Mouse (Mus musculus): Measurements from ENCODE around the gene Sstr3. TPM values are rescaled to one million over a fixed set of nuclear protein-coding genes. Genes with fewer than 3 reads are reported as not detected.

The Sstr3 gene
- polyA plus RNA-seq, 1 experiment from 2014 or later, result not detected

DNA sequence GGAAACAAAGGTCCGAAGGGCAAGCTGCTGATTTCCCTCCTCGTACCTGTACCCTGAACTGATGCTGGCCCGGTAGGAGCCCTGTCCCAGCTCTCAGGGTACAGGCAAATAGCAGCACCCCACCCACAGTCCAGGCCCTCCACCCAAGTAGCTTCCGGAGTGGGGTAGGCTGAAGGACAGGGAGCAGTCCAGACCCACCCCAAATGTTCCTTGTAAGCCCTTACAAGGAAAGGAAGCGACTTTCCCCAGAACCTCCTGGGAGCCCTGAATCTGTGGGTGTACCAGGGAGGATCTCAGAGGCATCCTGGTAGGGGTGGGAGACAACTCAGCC, 27.8 kb upstream of the Sstr3 start:
- peaks cover 35% of the 10 kb centered on the region for H3K36me3 ChIP-seq (ENCODE audit: inconsistent target)
- peaks cover 57% of the 10 kb centered on the region for H3K79me2 ChIP-seq (ENCODE audit: inconsistent target)
- peak overlapping the region; percentile 93 for H3K27ac ChIP-seq
- WGBS (ENCODE audit: missing documents), result 0% methylated on average over 5 of the region's 5 CpGs
- peak overlapping the region; percentile 98 for H3K4me3 ChIP-seq (ENCODE audit: inconsistent target)

DNA sequence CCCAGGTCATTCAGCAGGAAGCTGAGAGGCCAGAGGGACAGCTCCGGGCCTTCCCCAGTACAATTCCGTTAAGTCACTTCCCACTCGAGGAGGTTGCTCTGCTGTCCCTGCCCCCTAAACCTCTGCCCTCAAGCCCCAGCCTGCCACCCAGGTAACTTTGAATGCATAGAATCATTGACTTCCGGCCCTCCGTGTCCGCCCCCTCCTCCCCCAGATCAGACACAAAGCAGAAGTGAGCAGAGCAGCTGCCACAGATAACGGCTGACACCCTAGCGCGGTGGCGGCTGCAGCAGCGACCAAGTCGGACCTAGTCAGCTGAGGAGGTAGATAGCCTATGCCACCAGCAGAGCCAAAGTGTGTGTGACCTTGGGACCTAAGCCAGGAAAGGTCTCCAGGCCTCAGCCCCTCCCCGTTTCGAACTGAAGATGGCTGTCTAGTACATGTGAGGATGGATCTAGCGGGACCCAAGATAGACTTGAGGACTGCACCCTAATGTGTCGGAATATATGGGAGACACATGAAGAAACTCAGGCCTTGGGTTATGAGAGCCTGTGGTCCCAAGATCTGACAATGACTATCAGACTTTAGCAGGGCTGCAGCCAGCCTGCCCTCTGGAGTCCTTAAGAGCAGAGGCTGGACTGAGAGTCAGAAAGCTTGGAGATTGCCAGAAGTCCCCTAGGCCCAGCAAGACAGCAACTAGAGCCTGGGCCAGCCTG, 27.2 kb upstream of the Sstr3 start:
- peaks cover 40% of the 10 kb centered on the region for H3K36me3 ChIP-seq (ENCODE audit: inconsistent target)
- 0% methylated on average over 15 of the region's 16 CpGs for WGBS (ENCODE audit: missing documents)
- peak overlapping the region; percentile 93 for H3K27ac ChIP-seq
- H3K79me2 ChIP-seq (ENCODE audit: inconsistent target), result peaks cover 59% of the 10 kb centered on the region
- H3K4me3 ChIP-seq (ENCODE audit: inconsistent target), result peak overlapping the region; percentile 98

DNA sequence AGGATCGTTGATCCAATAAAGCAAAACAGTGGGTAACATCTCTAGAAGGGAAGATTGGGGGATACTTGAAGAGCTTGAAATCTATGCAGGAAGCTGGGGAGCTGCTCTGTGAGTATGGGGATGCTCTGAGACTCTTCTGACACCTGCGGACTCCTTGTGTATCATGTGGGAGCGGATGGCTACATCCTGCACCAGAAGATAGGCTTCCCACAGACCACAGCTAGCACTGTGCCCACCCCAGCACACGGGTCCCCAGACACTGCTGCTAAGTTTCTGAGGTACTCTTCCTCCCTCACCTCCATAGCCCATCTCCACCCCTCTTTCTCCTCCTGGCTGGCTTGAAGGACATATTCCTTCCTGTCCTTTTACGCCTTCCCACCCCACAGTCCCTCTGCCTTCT, 25.7 kb upstream of the Sstr3 start:
- no peak overlapping the region for H3K4me3 ChIP-seq (ENCODE audit: inconsistent target)
- H3K27ac ChIP-seq, result no peak overlapping the region

DNA sequence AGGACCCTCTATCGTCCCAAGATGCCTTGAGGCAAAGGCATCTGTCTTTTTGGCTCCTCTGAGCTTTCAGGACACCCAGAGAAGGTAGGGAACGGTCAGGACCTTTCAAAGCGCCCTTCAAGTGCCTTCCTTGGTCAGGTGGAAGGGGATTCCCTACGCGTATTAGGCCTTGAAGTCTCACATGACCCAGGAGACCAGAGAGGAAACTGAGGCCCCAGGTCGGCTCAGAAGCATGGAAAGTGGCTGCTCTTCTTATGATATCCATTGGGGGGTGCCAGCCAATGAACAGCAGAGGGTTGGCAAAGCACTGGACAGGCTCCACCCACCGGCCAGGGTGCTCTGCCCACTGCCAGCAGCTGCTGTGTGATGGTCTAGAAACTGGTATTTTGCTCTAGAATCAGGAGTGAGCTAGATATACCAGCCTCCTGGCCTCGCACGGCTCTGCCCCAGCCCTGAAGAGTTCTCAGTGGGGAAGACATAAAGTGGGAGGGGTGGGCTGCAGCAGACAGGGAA, 23.2 kb upstream of the Sstr3 start:
- H3K36me3 ChIP-seq (ENCODE audit: inconsistent target), result peaks cover 72% of the 10 kb centered on the region

More for the DNA sequence above, 25.7 kb upstream of the Sstr3 start:
- peaks cover 55% of the 10 kb centered on the region for H3K36me3 ChIP-seq (ENCODE audit: inconsistent target)
- H3K79me2 ChIP-seq (ENCODE audit: inconsistent target), result peaks cover 63% of the 10 kb centered on the region
- 96% methylated on average over 5 of the region's 5 CpGs for WGBS (ENCODE audit: missing documents)

DNA sequence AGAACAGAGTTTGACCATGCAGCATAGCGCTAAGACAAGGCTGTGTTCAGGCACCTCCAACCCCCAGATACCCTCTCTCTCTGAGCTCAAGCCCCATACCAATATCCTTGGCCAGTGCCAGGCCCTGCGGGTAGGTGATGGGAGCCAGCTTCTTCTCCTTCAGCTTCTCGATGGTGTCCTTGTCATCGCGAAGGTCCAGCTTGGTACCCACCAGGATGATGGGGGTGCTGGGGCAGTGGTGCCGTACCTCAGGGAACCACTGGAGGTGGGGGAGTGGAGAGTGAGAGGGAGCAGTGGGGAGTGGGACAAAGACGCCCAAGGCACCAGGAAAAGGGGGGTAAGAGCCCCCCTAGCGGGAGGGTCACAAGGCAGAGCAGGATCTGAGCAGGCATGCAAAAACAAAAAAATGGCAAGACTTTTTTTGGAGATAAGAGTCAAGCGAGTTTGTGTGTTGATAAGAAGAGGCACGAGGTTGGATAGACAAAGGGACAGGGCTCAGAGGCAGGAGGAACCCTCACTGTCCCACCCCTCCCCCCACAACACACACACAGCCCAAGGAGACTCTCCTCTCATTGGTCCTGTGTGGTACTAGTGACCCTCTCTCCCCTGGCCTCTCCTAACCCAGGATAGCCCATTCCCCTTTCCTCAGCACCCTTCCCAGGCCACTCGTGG, 20.4 kb upstream of the Sstr3 start:
- no peak overlapping the region for H3K4me3 ChIP-seq (ENCODE audit: inconsistent target)
- peaks cover 82% of the 10 kb centered on the region for H3K36me3 ChIP-seq (ENCODE audit: inconsistent target)
- no peak overlapping the region for H3K27ac ChIP-seq
- 80% methylated on average over 11 of the region's 11 CpGs for WGBS (ENCODE audit: missing documents)
- H3K79me2 ChIP-seq (ENCODE audit: inconsistent target), result peaks cover 32% of the 10 kb centered on the region

More for the DNA sequence above, 23.2 kb upstream of the Sstr3 start:
- H3K4me3 ChIP-seq (ENCODE audit: inconsistent target), result no peak overlapping the region
- peaks cover 60% of the 10 kb centered on the region for H3K79me2 ChIP-seq (ENCODE audit: inconsistent target)
- no peak overlapping the region for H3K27ac ChIP-seq
- 84% methylated on average over 9 of the region's 9 CpGs for WGBS (ENCODE audit: missing documents)

DNA sequence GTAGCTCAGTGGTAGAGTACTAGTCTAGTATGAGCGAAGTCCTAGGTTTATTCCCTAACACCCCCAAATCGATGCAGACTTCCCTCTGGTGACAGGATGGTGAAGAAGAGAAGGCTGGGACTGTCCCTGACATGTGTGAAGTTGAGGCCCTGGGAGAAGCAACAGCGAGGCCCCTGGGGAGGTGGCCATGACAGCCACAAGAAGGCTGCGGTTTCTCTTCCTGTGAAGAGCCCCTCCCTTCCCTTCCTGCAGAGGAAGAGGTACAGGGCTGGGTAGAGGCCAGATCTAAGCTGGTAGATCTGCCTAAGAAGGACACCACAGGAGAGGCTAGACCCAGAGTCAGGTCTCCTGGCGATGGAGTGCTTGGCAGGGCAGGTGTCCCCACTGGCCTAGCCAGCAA, 19.5 kb upstream of the Sstr3 start:
- no peak overlapping the region for H3K4me3 ChIP-seq (ENCODE audit: inconsistent target)
- H3K79me2 ChIP-seq (ENCODE audit: inconsistent target), result peaks cover 23% of the 10 kb centered on the region; the same call in 1 of the 2 replicates
- 14% methylated on average over 5 of the region's 5 CpGs for WGBS (ENCODE audit: missing documents)
- peak overlapping the region; percentile 13; the same call in 1 of the 2 replicates for H3K27ac ChIP-seq
- peaks cover 72% of the 10 kb centered on the region for H3K36me3 ChIP-seq (ENCODE audit: inconsistent target)

DNA sequence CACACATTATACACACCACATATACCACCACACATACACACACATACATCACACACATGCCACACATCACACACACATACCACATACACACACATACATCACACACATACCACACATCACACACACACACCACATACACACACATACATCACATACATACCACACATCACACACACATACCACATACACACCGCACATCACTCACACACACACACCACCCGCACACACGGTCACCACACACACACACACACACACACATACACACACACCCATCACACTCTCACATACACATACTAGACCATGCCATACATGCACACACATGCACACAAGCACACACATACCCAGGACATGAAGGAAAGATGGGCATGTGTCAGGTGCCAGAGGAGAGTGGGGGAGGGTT, 18.9 kb upstream of the Sstr3 start:
- peaks cover 66% of the 10 kb centered on the region for H3K36me3 ChIP-seq (ENCODE audit: inconsistent target)
- no peak overlapping the region for H3K4me3 ChIP-seq (ENCODE audit: inconsistent target)
- WGBS (ENCODE audit: missing documents), result 87% methylated on average over 3 of the region's 3 CpGs
- H3K27ac ChIP-seq, result no peak overlapping the region
- peaks cover 17% of the 10 kb centered on the region; the same call in 1 of the 2 replicates for H3K79me2 ChIP-seq (ENCODE audit: inconsistent target)

DNA sequence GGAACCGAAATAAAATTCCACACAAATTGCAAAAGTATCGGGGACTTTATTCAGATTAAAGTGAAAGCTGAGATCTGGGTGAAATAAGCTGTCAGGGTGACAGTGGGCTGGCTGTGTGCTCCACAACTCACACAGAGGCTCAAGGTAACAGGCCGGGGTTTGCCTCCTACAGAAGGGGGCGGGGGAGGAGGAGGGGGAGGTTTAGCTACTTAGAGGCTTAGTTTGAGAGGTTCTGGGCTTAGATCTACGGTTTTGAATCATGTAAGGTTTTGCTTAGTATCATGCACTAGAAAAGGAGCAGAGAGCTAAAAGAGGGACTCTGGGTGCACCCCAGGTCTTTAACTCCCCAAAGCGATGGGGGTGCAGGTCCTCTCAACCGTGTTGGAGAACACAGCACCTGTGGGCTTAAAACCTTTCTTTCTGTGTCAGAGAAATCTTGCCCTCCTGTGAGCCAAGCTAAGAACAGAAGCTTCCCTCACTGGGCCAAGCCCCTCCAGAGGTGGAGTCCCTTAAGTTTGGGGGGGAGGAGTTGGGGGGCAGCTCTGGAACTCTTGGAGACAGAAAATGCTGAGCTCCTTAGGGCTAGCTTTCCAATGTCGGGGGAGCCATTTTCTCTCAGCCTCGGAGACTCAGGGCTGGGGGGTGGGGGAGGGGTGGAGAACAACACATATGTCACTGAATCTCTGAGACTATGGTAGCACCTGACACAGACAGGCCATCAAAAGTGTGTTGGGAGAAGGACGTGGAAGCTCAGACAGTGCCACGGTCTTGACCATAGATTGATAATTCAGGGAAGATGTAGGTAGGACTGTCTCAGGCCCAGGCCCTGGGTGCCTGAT, 14.9 kb upstream of the Sstr3 start:
- 52% methylated on average over 11 of the region's 11 CpGs for WGBS (ENCODE audit: missing documents)
- H3K36me3 ChIP-seq (ENCODE audit: inconsistent target), result peaks cover 26% of the 10 kb centered on the region
- H3K27ac ChIP-seq, result no peak overlapping the region
- no peak overlapping the region for H3K4me3 ChIP-seq (ENCODE audit: inconsistent target)
- no peaks in the 10 kb centered on the region for H3K79me2 ChIP-seq (ENCODE audit: inconsistent target)

DNA sequence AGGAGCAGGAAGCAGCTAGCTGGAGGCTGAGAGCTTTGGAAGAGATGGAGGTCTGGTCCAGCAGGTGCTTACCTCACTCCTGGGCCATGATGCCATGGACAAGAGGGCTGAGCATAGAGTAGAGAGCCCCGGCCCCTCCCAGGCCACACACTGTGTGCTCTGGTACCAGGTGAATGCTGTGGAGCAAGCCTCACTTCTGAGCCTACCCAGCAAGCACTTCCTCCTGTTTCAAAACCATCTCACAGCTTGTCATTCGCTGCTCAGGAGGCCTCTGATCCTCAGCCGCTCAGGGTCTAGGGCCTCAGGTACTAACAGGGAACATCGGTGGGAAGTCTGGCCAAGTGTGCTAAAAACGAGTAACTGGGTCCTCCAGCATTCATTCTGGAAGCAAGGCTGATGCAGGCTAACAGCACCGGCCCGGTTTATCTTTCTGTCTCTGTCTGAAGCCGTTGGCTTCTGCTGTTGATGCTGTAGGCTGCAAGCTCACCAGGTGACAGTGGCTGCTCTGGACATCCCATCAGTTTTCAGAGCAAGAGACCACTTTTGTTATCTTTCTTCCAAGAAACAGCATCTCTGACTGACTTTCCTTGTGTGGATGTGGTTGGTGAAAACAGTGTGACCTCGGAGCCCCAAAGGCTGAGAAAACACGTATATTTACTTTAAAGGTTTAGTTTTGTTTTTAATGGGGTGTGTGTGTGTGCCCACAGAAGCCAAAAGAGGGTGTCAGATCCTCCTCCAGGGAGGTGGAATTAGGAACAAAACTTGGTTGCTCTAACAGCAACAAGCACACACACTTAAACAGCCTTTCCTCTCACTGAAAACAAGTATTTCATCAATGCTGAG, 13.4 kb upstream of the Sstr3 start:
- Histone ChIP-seq H3K27ac (no peak overlapping the region), H3K79me2 (ENCODE audit: inconsistent target) (no peaks in the 10 kb centered on the region), H3K4me3 (ENCODE audit: inconsistent target) (no peak overlapping the region), H3K36me3 (ENCODE audit: inconsistent target) (peaks cover 20% of the 10 kb centered on the region)
- 45% methylated on average over 10 of the region's 10 CpGs for WGBS (ENCODE audit: missing documents)

DNA sequence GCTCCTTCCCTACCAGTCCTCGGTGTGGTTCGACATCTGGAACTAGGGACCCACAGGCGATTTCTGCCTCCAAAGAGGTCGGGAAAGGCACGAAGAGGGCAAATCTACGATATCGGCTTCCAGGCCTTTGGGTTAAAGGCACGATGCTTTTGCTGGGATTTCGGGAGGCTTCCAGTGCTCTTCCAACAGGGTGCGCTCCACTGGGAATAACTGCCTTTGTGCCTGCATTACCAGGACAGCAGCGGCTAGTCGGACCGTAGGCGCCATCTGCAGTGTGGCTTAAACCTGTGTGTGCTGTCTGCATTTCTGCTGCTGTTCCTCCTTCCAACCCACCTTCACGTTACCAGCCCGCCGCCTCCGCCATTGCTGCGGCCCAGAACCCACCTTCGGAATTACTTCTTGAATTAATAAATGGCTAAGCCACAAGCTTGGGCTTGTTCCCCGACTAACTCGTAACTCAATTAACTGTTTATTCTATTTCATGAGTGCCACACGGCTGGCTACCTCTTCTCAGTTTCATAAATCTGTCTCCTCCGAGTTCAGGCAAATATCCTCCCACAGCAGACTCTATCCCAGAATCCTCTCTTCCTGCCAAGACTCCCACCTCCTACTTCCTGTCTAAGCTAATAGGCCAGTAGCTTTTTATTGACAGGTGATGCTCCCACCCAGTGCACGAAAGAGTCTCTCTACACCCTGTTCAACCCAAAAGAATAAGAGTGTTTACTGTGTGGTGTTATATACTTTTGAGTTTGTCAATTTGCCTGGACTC, 10.2 kb upstream of the Sstr3 start:
- no peaks in the 10 kb centered on the region for H3K36me3 ChIP-seq (ENCODE audit: inconsistent target)
- no peaks in the 10 kb centered on the region for H3K79me2 ChIP-seq (ENCODE audit: inconsistent target)
- H3K4me3 ChIP-seq (ENCODE audit: inconsistent target), result peak overlapping the region; percentile 7; the same call in 1 of the 2 replicates
- 84% methylated on average over 25 of the region's 25 CpGs for WGBS (ENCODE audit: missing documents)
- no peak overlapping the region for H3K27ac ChIP-seq

DNA sequence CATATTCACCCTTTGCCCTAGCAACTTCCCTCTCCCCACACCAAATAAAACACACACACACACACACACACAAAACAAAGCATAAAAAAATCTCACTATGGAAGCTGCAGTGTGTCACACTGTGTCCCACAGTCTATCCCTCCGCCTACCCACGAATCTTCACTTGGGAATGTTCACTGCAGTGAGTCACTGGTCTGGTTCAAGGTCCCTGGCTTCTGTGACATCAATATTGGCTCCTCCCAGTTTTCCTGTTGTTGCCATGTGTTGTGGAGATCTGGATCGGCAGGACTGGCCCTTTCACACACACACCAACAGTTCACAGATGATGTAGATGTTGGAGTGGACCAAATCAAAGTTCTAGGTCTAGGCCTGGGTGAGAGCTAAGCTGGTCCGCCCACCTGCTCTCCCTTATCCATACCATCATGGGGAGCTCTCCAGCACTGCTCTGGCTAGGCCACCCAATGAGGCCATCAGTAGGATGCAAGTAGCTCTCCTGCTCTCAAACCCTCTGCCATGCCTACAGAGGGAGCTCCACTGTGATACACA, 4.8 kb upstream of the Sstr3 start:
- Histone ChIP-seq H3K79me2 (ENCODE audit: inconsistent target) (no peaks in the 10 kb centered on the region), H3K36me3 (ENCODE audit: inconsistent target) (no peaks in the 10 kb centered on the region), H3K27ac (no peak overlapping the region), H3K4me3 (ENCODE audit: inconsistent target) (no peak overlapping the region)
- 86% methylated on average over 4 of the region's 4 CpGs for WGBS (ENCODE audit: missing documents)

DNA sequence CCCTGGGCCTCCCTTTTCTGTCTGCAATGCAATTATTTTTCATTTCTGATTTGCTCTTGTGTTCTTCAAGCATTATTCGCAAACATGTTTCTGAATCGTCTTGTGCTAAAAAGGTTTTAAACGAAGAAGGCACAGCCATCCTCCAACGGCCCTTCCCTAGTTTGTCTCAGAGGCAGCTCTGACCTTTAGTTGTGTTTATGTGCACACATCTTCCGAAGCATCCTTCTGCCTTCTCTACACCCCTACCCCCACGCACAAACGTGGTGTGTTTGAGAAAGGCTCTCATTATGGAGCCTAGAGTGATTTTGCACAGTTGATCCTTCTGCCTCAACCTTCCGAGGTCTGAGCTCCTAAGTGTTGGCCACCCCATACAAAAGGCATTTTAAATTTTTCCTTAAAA, 4.2 kb upstream of the Sstr3 start:
- no peaks in the 10 kb centered on the region for H3K79me2 ChIP-seq (ENCODE audit: inconsistent target)
- 77% methylated on average over 8 of the region's 8 CpGs for WGBS (ENCODE audit: missing documents)
- no peak overlapping the region for H3K27ac ChIP-seq
- no peaks in the 10 kb centered on the region for H3K36me3 ChIP-seq (ENCODE audit: inconsistent target)
- H3K4me3 ChIP-seq (ENCODE audit: inconsistent target), result no peak overlapping the region

DNA sequence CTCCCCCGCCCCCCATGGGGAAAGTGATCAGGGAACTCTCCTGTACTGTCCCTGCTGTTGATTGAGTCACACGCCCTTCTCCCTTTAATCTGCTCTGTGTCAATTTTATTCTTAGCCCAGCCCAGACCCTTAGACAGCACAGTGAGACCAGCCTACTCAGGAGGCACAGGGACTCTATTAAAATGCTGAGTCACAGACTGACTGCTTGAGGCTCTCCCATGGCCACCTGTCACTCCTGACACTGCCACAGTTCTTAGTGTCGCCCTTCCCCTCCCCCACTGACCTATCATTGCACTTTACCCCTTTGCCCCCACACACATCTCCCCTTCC, 3.8 kb upstream of the Sstr3 start:
- Histone ChIP-seq H3K36me3 (ENCODE audit: inconsistent target) (no peaks in the 10 kb centered on the region), H3K27ac (no peak overlapping the region), H3K79me2 (ENCODE audit: inconsistent target) (no peaks in the 10 kb centered on the region), H3K4me3 (ENCODE audit: inconsistent target) (no peak overlapping the region)
- 42% methylated on average over 3 of the region's 3 CpGs for WGBS (ENCODE audit: missing documents)

Data from macrophage (primary cell).